Mouse (Mus musculus) urinary bladder, postnatal 36 days (tissue): ENCODE measurements around the gene Gm10377.
"Not testable (repeated sequence)": the region's sequence is repeated elsewhere in the genome, so short reads cannot be mapped to it uniquely, and the experiment has no call there.

Experiments
- DNase-seq, 2 experiments: peaks; one replicate each; pipeline ENCODE4 v3.0.0; 2022; ENCODE audit warnings: low spot score in 2 of 2, mixed read lengths in 1 of 2

Gene Gm10377

DNA sequence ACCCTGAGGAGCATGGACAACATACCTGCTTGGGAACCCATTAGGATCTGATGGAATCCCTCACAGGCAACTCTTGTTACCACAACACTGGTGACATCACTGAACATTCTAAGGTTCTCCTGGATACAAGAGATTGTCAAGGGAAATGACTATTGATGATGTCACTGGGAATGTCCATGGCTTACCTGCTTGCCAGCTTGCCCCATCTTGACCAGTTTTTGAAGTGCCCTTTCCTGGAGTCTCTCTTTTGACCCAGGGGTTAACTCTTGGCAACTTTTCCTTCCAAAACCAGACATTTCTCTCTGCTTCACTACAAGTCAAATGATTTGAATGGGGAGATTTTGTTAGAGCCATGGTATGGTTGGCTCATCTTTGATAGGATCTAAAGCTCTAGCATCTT is at the start of gene Gm10377:
Gene Gm10377 (minus strand): TSS at position 101 of the 400 bp plus-strand sequence.
- DNase-seq: not testable (repeated sequence)

- not testable (repeated sequence) for DNase-seq
Measured at GRCm38 (mm10) chr14:42768721-42769120, 29.1 kb downstream of the Gm10377 start, which contains the start of gene Gm3015. Gm3015 (minus strand) TSS chr14:42768821.
